Mouse (Mus musculus) cortical plate, adult 2 months (tissue): ENCODE measurements around the gene Tenm4.

ENCODE experiments used
- CTCF ChIP-seq: fragments of 200-500 bp; IDR thresholded peaks from 2 replicates; pipeline ENCODE4 v1.5.1; 2011; ENCODE audit warnings: mild to moderate bottlenecking, control low read depth, low read length; ENCODE audit not compliant: insufficient read depth; ENCODE audit errors: extremely low read depth
- POLR2A ChIP-seq: fragments of 200-500 bp; IDR thresholded peaks from 2 replicates; pipeline ENCODE4 v1.6.1; 2011; ENCODE audit warnings: mild to moderate bottlenecking, low read length, control low read depth; ENCODE audit not compliant: insufficient read depth; ENCODE audit errors: extremely low read depth

DNA sequence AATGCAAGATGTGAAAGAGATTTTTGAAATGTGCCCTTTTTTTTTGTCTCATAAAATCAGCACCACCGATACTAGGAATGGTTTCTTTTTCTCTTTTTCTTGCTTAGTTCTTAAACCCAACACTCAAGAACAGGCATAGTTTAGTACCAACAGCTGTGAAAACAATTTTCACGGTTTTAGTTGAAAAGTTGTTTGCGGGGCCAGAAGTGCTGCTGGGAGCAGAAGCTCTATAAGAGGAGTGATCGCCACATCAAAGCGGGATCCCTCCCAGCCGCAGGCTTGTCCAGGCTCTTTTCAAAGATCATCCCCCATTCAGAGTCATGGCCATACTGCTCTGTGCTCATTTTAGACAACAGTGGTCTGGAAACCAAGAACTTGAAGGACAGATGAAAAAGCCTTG is 137.1 kb downstream of the Tenm4 start:
- TF ChIP-seq CTCF (no peak), POLR2A (no peak)
